Mouse (Mus musculus): ENCODE results near the gene Hoxc4. TPM values are rescaled to one million over a fixed set of nuclear protein-coding genes. Genes with fewer than 3 reads are reported as not detected.

The Hoxc4 gene
- not detected for total RNA-seq (2021)

- intact Hi-C loops (cut with DNase I), result no loop called here
- no peak for DNase-seq (ENCODE audit: extremely low spot score in 1 of 2, low spot score in 2 of 2)
Measured at GRCm38 (mm10) chr15:103018636-103019035, at the start of gene Hoxc4. TSS of gene Hoxc4 (plus strand) at chr15:103018934.

GRCm38 (mm10) chr15:102969296-102969695, 49.4 kb upstream of the Hoxc4 start:
- intact Hi-C loops (cut with DNase I), result no loop called here

GRCm38 (mm10) chr15:102970740-102971139, 48.0 kb upstream of the Hoxc4 start:
- intact Hi-C loops (cut with DNase I), result loop anchor here (5.0 kb wide), 1 partner anchor 208 kb away; no protein-coding TSS in a partner anchor
- DNase-seq (ENCODE audit: extremely low spot score in 1 of 2, low spot score in 2 of 2), result no peak

More at GRCm38 (mm10) chr15:102969296-102969695, 49.4 kb upstream of the Hoxc4 start:
- DNase-seq (ENCODE audit: extremely low spot score in 1 of 2, low spot score in 2 of 2), result no peak

- DNase-seq (ENCODE audit: extremely low spot score in 1 of 2, low spot score in 2 of 2), result no peak
- intact Hi-C loops (cut with DNase I), result loop anchor here (5.0 kb wide), 1 partner anchor 210 kb away; no protein-coding TSS in a partner anchor
Measured at GRCm38 (mm10) chr15:102972254-102972653, 46.5 kb upstream of the Hoxc4 start.

GRCm38 (mm10) chr15:102972753-102973152, 46.0 kb upstream of the Hoxc4 start:
- intact Hi-C loops (cut with DNase I), result loop anchor here (5.0 kb wide), 1 partner anchor 210 kb away; no protein-coding TSS in a partner anchor
- no peak for DNase-seq (ENCODE audit: extremely low spot score in 1 of 2, low spot score in 2 of 2)

- intact Hi-C loops (cut with DNase I), result no loop called here
- no peak for DNase-seq (ENCODE audit: extremely low spot score in 1 of 2, low spot score in 2 of 2)
Measured at GRCm38 (mm10) chr15:102975034-102975433, 43.7 kb upstream of the Hoxc4 start.

- no peak for DNase-seq (ENCODE audit: extremely low spot score in 1 of 2, low spot score in 2 of 2)
- intact Hi-C loops (cut with DNase I), result no loop called here
Measured at GRCm38 (mm10) chr15:102975688-102976111, 43.0 kb upstream of the Hoxc4 start.

GRCm38 (mm10) chr15:102976171-102976570, 42.6 kb upstream of the Hoxc4 start, which contains the start of gene Hoxc9:
TSS of gene Hoxc9 (plus strand) at chr15:102976439.
- DNase-seq (ENCODE audit: extremely low spot score in 1 of 2, low spot score in 2 of 2), result no peak
- intact Hi-C loops (cut with DNase I), result no loop called here

GRCm38 (mm10) chr15:102976631-102977422, 41.9 kb upstream of the Hoxc4 start:
- DNase-seq (ENCODE audit: extremely low spot score in 1 of 2, low spot score in 2 of 2), result no peak
- intact Hi-C loops (cut with DNase I), result no loop called here

GRCm38 (mm10) chr15:102977423-102977974, 41.2 kb upstream of the Hoxc4 start:
- intact Hi-C loops (cut with DNase I), result no loop called here

GRCm38 (mm10) chr15:102978615-102979515, 39.9 kb upstream of the Hoxc4 start:
- intact Hi-C loops (cut with DNase I), result no loop called here
- DNase-seq (ENCODE audit: extremely low spot score in 1 of 2, low spot score in 2 of 2), result no peak

More at GRCm38 (mm10) chr15:102977423-102977974, 41.2 kb upstream of the Hoxc4 start:
- no peak for DNase-seq (ENCODE audit: extremely low spot score in 1 of 2, low spot score in 2 of 2)

GRCm38 (mm10) chr15:102979936-102980335, 38.8 kb upstream of the Hoxc4 start:
- intact Hi-C loops (cut with DNase I), result loop anchor here (10.0 kb wide), 1 partner anchor 335 kb away; the partner anchor contains the start of gene Gpr84
- DNase-seq (ENCODE audit: extremely low spot score in 1 of 2, low spot score in 2 of 2), result no peak

- intact Hi-C loops (cut with DNase I), result loop anchor here (10.0 kb wide), 1 partner anchor 334 kb away; the partner anchor contains the start of gene Gpr84
Measured at GRCm38 (mm10) chr15:102980352-102980751, 38.4 kb upstream of the Hoxc4 start.

GRCm38 (mm10) chr15:102980912-102981311, 37.8 kb upstream of the Hoxc4 start:
- no peak for DNase-seq (ENCODE audit: extremely low spot score in 1 of 2, low spot score in 2 of 2)
- intact Hi-C loops (cut with DNase I), result loop anchor here (10.0 kb wide), 1 partner anchor 334 kb away; the partner anchor contains the start of gene Gpr84

More at GRCm38 (mm10) chr15:102980352-102980751, 38.4 kb upstream of the Hoxc4 start:
- no peak for DNase-seq (ENCODE audit: extremely low spot score in 1 of 2, low spot score in 2 of 2)

GRCm38 (mm10) chr15:102981379-102982288, 37.1 kb upstream of the Hoxc4 start:
- no peak for DNase-seq (ENCODE audit: extremely low spot score in 1 of 2, low spot score in 2 of 2)
- intact Hi-C loops (cut with DNase I), result loop anchor here (10.0 kb wide), 1 partner anchor 333 kb away; the partner anchor contains the start of gene Gpr84

- no peak for DNase-seq (ENCODE audit: extremely low spot score in 1 of 2, low spot score in 2 of 2)
- intact Hi-C loops (cut with DNase I), result loop anchor here (10.0 kb wide), 1 partner anchor 331 kb away; the partner anchor contains the start of gene Gpr84
Measured at GRCm38 (mm10) chr15:102983716-102984115, 35.0 kb upstream of the Hoxc4 start.

- intact Hi-C loops (cut with DNase I), result loop anchor here (10.0 kb wide), 1 partner anchor 330 kb away; the partner anchor contains the start of gene Gpr84
- no peak for DNase-seq (ENCODE audit: extremely low spot score in 1 of 2, low spot score in 2 of 2)
Measured at GRCm38 (mm10) chr15:102984521-102984920, 34.2 kb upstream of the Hoxc4 start.

All from left cerebral cortex, postnatal 10 days (tissue).